Mouse (Mus musculus): ENCODE measurements around the gene Rbm38. TPM values are rescaled to one million over a fixed set of nuclear protein-coding genes. Genes with fewer than 3 reads are reported as not detected.

Gene Rbm38
- total and polyA plus RNA-seq, 3 experiments: 14.4 to 85.4 (median 19.4) TPM

DNA sequence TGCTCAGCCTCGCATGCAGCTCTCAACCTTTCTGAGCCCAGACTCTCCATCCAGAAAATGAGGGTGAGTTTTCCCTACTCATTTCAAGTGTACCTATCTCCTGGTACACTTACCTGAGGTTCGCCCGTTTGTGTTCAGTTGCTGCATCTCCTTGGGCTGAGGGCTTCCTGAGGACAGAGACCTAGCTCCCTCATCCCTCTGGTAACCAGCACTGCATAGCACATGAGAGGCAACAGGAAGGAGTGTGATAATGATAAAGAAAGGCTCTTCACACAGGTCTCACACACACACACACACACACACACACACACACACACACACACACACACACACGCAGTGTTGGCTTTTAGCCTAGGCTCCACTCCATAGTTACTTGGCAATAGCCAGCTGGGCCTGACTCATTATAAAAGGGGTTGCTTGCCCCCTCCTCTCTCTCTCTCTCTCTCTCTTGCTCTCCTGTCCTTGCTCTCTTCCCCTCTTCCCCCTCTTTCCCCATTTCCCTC is 42.1 kb upstream of the Rbm38 start:
- Histone ChIP-seq H3K4me2 (ENCODE audit: insufficient read depth, low read depth, poor library complexity, severe bottlenecking) (no peak overlapping the region), H3K4me1 (ENCODE audit: control insufficient read depth in 1 of 2, insufficient read depth in 2 of 2) (peaks cover 9 to 37% of the 10 kb centered on the region in 2 experiments), H3K27ac (ENCODE audit: insufficient read depth, low read depth) (peak overlapping the region; percentile 15), H3K9ac (ENCODE audit: insufficient read depth, low read depth) (no peak overlapping the region; the same call in 1 of the 2 replicates), H3K79me2 (replicated peaks; ENCODE audit: control insufficient read depth, extremely low read depth, insufficient read depth, poor library complexity, severe bottlenecking) (no peaks in the 10 kb centered on the region), H3K9me3 (replicated peaks; ENCODE audit: low read length) (peaks cover 4% of the 10 kb centered on the region), H3K36me3 (replicated peaks in 1 of 2; ENCODE audit: control insufficient read depth in 1 of 2, insufficient read depth in 1 of 2, low read length in 1 of 2) (no peaks in the 10 kb centered on the region), H3K27me3 (replicated peaks) (no peaks in the 10 kb centered on the region), H3K4me3 (replicated peaks in 1 of 3; ENCODE audit: low read depth in 2 of 3, low read length in 2 of 3, poor library complexity in 1 of 3) (no peak overlapping the region)
- no peak for DNase-seq (ENCODE audit: extremely low read depth)
- in situ Hi-C loops (cut with MboI; ENCODE audit: low pct_ligation_motif_present, low pct_unique_long_range_greater_than_20kb, low sequenced_read_pairs): no loop called here
- TF ChIP-seq MAFK (IDR thresholded peaks at IDR 0.05; ENCODE audit: insufficient replicate concordance, low read length): no peak
- TF ChIP-seq USF2 (conservative IDR thresholded peaks at IDR 0.05; ENCODE audit: low read depth, low read length): no peak
- TF ChIP-seq PAX5 (IDR thresholded peaks at IDR 0.05; ENCODE audit: low read length): no peak
- TF ChIP-seq ZKSCAN1 (IDR thresholded peaks at IDR 0.05; ENCODE audit: borderline replicate concordance, low read depth, low read length): no peak
- TF ChIP-seq RAD21 (IDR thresholded peaks at IDR 0.05; ENCODE audit: low read depth, low read length): no peak
- no peak for TF ChIP-seq MYC (IDR thresholded peaks at IDR 0.05; ENCODE audit: low read depth, low read length)
- no peak for TF ChIP-seq IRF4 (IDR thresholded peaks at IDR 0.05; ENCODE audit: low read depth, low read length)
- no peak for TF ChIP-seq MEF2A (IDR thresholded peaks at IDR 0.05; ENCODE audit: borderline replicate concordance, low read depth, low read length)
- TF ChIP-seq MXI1 (IDR thresholded peaks at IDR 0.05; ENCODE audit: low read depth, low read length): no peak
- TF ChIP-seq RCOR1 (conservative IDR thresholded peaks at IDR 0.05; ENCODE audit: low read depth, low read length): no peak
- no peak for TF ChIP-seq E2F4 (IDR thresholded peaks at IDR 0.05; ENCODE audit: insufficient replicate concordance, low read depth, low read length)
- no peak for TF ChIP-seq HCFC1 (IDR thresholded peaks at IDR 0.05; ENCODE audit: low read depth, low read length)
- no peak for TF ChIP-seq USF1 (IDR thresholded peaks at IDR 0.05; ENCODE audit: low read depth, low read length)
- no peak for TF ChIP-seq POLR2A (IDR thresholded peaks at IDR 0.05; ENCODE audit: low read depth, low read length)
- TF ChIP-seq SIN3A (IDR thresholded peaks at IDR 0.05; ENCODE audit: low read length): no peak
- no peak for TF ChIP-seq ETS1 (conservative IDR thresholded peaks at IDR 0.05; ENCODE audit: low read depth, low read length)
- dilution Hi-C loops (cut with MboI; ENCODE audit: extremely low pct_ligation_motif_present, extremely low pct_unique_long_range_greater_than_20kb, low sequenced_read_pairs): no loop called here

GRCm38 (mm10) chr2:172979666-172980345 is 40.5 kb upstream of the Rbm38 start:
- TF ChIP-seq MAZ (IDR thresholded peaks at IDR 0.05; ENCODE audit: low read depth, low read length) (no peak), ZKSCAN1 (IDR thresholded peaks at IDR 0.05; ENCODE audit: borderline replicate concordance, low read depth, low read length) (no peak), PAX5 (IDR thresholded peaks at IDR 0.05; ENCODE audit: low read length) (no peak), RAD21 (IDR thresholded peaks at IDR 0.05; ENCODE audit: low read depth, low read length) (no peak), ZMIZ1 (IDR thresholded peaks at IDR 0.05; ENCODE audit: low read depth, low read length) (no peak), JUND (conservative IDR thresholded peaks at IDR 0.05; ENCODE audit: low read depth, low read length) (no peak), MYC (IDR thresholded peaks at IDR 0.05; ENCODE audit: low read depth, low read length) (no peak), TCF12 (IDR thresholded peaks at IDR 0.05; ENCODE audit: low read depth, low read length) (no peak), TBP (conservative IDR thresholded peaks at IDR 0.05; ENCODE audit: low read depth, low read length) (no peak), ELF1 (IDR thresholded peaks at IDR 0.05; ENCODE audit: low read depth, low read length) (no peak)
- no peak overlapping the region for H3K4me3 ChIP-seq (replicated peaks in 1 of 3; ENCODE audit: low read depth in 2 of 3, low read length in 2 of 3, poor library complexity in 1 of 3)
- DNase-seq (ENCODE audit: extremely low read depth): no peak
- H3K79me2 ChIP-seq (replicated peaks; ENCODE audit: control insufficient read depth, extremely low read depth, insufficient read depth, poor library complexity, severe bottlenecking): no peaks in the 10 kb centered on the region
- H3K9ac ChIP-seq (ENCODE audit: insufficient read depth, low read depth): no peak overlapping the region
- H3K4me2 ChIP-seq (ENCODE audit: insufficient read depth, low read depth, poor library complexity, severe bottlenecking): no peak overlapping the region
- H3K36me3 ChIP-seq (replicated peaks in 1 of 2; ENCODE audit: control insufficient read depth in 1 of 2, insufficient read depth in 1 of 2, low read length in 1 of 2): no peaks in the 10 kb centered on the region
- no peaks in the 10 kb centered on the region for H3K27me3 ChIP-seq (replicated peaks)
- H3K9me3 ChIP-seq (replicated peaks; ENCODE audit: low read length): peaks cover 4% of the 10 kb centered on the region
- peaks cover 0 to 23% of the 10 kb centered on the region in 2 experiments; a peak in 3 of 4 replicates for H3K4me1 ChIP-seq (ENCODE audit: control insufficient read depth in 1 of 2, insufficient read depth in 2 of 2)
- in situ Hi-C loops (cut with MboI; ENCODE audit: low pct_ligation_motif_present, low pct_unique_long_range_greater_than_20kb, low sequenced_read_pairs): no loop called here
- dilution Hi-C loops (cut with MboI; ENCODE audit: extremely low pct_ligation_motif_present, extremely low pct_unique_long_range_greater_than_20kb, low sequenced_read_pairs): no loop called here
- H3K27ac ChIP-seq (ENCODE audit: insufficient read depth, low read depth): no peak overlapping the region
